Mouse (Mus musculus) urinary bladder, postnatal 0 days (tissue): ENCODE data around the gene Gm45902. TPM values are rescaled to one million over a fixed set of nuclear protein-coding genes. Genes with fewer than 3 reads are reported as not detected.

Source experiments
- polyA plus RNA-seq: library from polyadenylated mRNA; unstranded; fragments of >200 nt; fragmentation: Nextera tagmentation; extraction: Ambion mirVana; gene quantifications from 2 replicates; pipeline ENCODE4 v1.2.1, GENCODE M21; 2015

Gene Gm45902
- 1.3 and 1.5 TPM in 2 replicates for polyA plus RNA-seq

GRCm38 (mm10) chr2:3512552-3513454 lies at the start of gene Gm45902, which contains the start of the genes Hspa14 and Cdnf:
Gm45902 (minus strand) TSS chr2:3512790.
Hspa14 (minus strand) TSS chr2:3512814.
Cdnf (plus strand) TSS chr2:3513030.

GRCm38 (mm10) chr2:3474861-3475283 lies 37.7 kb downstream of the Gm45902 start, which contains the start of gene Suv39h2:
Suv39h2 (minus strand) TSS chr2:3475031.

Other genes with a start within 250 kb of the Gm45902 start
- 16.8 and 18.7 TPM in 2 replicates for gene Nmt2, start 228.6 kb downstream of the Gm45902 start, polyA plus RNA-seq
- gene Rpp38, start 180.1 kb downstream of the Gm45902 start, polyA plus RNA-seq, result 16.1 and 17.6 TPM in 2 replicates
- 0.61 TPM in 1 of 2 replicates, not detected in the other for gene Acbd7, start 176.6 kb downstream of the Gm45902 start, polyA plus RNA-seq
- gene Olah, start 115.6 kb downstream of the Gm45902 start, polyA plus RNA-seq, result not detected in 2 replicates
- gene Meig1, start 90.1 kb downstream of the Gm45902 start, polyA plus RNA-seq, result 0.37 TPM in 1 of 2 replicates, not detected in the other
- gene Dclre1c, start 88.7 kb downstream of the Gm45902 start, polyA plus RNA-seq, result 3.0 and 3.4 TPM in 2 replicates
- 1.7 and 2.8 TPM in 2 replicates for gene Suv39h2, start 37.8 kb downstream of the Gm45902 start, polyA plus RNA-seq
- gene Hspa14, start within 50 bp of the Gm45902 start, polyA plus RNA-seq, result 38.1 and 44.6 TPM in 2 replicates
- gene Cdnf, start 240 bp upstream of the Gm45902 start, polyA plus RNA-seq, result 0.33 and 0.41 TPM in 2 replicates
- gene Fam107b, start 57.7 kb upstream of the Gm45902 start, polyA plus RNA-seq, result 18.4 and 25.7 TPM in 2 replicates